Mouse (Mus musculus) kidney, embryonic 14.5 days (tissue): ENCODE data around the gene 3110082I17Rik. TPM values are rescaled to one million over a fixed set of nuclear protein-coding genes. Genes with fewer than 3 reads are reported as not detected.

Experiments
- ATAC-seq: fragments of 200-750 bp; cut with Nextera tagmentation; 2 replicates; pipeline ENCODE4 v1.8.0; 2017; ENCODE audit warnings: moderate number of reproducible peaks, mild to moderate bottlenecking, moderate TSS enrichment, moderate library complexity; ENCODE audit not compliant: low FRiP score, low TSS enrichment
- H3K27ac ChIP-seq: fragments of 300-500 bp; sonication (generic); 2 replicates; pipeline ENCODE4 v1.5.1; 2014; ENCODE audit warnings: low read depth, mild to moderate bottlenecking, low read length, moderate library complexity, mixed read lengths
- H3K27me3 ChIP-seq: fragments of 300-500 bp; sonication (generic); 2 replicates; pipeline ENCODE4 v1.6.1; 2014; ENCODE audit warnings: mild to moderate bottlenecking, low read length; ENCODE audit not compliant: control insufficient read depth, insufficient read depth
- H3K36me3 ChIP-seq: fragments of 300-500 bp; sonication (generic); 2 replicates; pipeline ENCODE4 v1.6.1; 2014; ENCODE audit warnings: low read length, mixed read lengths; ENCODE audit not compliant: control insufficient read depth, insufficient read depth
- H3K4me1 ChIP-seq: fragments of 300-500 bp; sonication (generic); 2 replicates; pipeline ENCODE4 v1.6.1; 2014; ENCODE audit warnings: low read length, mixed read lengths; ENCODE audit not compliant: control insufficient read depth, insufficient read depth
- H3K4me2 ChIP-seq: fragments of 300-500 bp; sonication (generic); replicated peaks from 2 replicates; pipeline ENCODE4 v1.6.1; 2014; ENCODE audit warnings: low read depth, mild to moderate bottlenecking, low read length
- H3K4me3 ChIP-seq: fragments of 300-500 bp; sonication (generic); 2 replicates; pipeline ENCODE4 v1.5.1; 2014; ENCODE audit warnings: mild to moderate bottlenecking, low read length
- H3K9ac ChIP-seq: fragments of 300-500 bp; sonication (generic); 2 replicates; pipeline ENCODE4 v1.6.1; 2014; ENCODE audit warnings: low read depth, mild to moderate bottlenecking, low read length, moderate library complexity
- H3K9me3 ChIP-seq: fragments of 300-500 bp; sonication (generic); 2 replicates; pipeline ENCODE4 v1.6.1; 2016; ENCODE audit warnings: low read length; ENCODE audit not compliant: control insufficient read depth
- WGBS: fragments of 180-500 bp; shearing (Covaris S2); extraction: QIAGEN DNeasy Blood & Tissue Kit; methylation state at CpG from one replicate; pipeline ENCODE4 v1.1.7; 2014; 5-methylcytosine and 5-hydroxymethylcytosine counted together
- polyA plus RNA-seq: library from polyadenylated mRNA; unstranded; fragments of >200 nt; fragmentation: Nextera tagmentation; extraction: Ambion mirVana; gene quantifications from 2 replicates; pipeline ENCODE4 v1.2.1, GENCODE M21; 2014

Gene 3110082I17Rik
- polyA plus RNA-seq, 1 experiment from 2014 or later, result 40.6 TPM

- no peak overlapping the region for H3K4me3 ChIP-seq
- H3K27me3 ChIP-seq, result no peaks in the 10 kb centered on the region
- H3K36me3 ChIP-seq, result peaks cover 4% of the 10 kb centered on the region; the same call in 1 of the 2 replicates
- H3K9me3 ChIP-seq, result no peaks in the 10 kb centered on the region
- H3K4me1 ChIP-seq, result peaks cover 22% of the 10 kb centered on the region
- no peak for ATAC-seq
- H3K9ac ChIP-seq, result no peak overlapping the region
- no peak overlapping the region for H3K27ac ChIP-seq
- no peak overlapping the region for H3K4me2 ChIP-seq
- WGBS, result 84% methylated on average over 11 of the region's 11 CpGs
These were observed 93.8 kb downstream of the 3110082I17Rik start for GRCm38 (mm10) chr5:139366484-139366883.

- no peak overlapping the region for H3K4me2 ChIP-seq
- H3K9me3 ChIP-seq, result no peaks in the 10 kb centered on the region
- no peak overlapping the region for H3K4me3 ChIP-seq
- peaks cover 15% of the 10 kb centered on the region for H3K4me1 ChIP-seq
- ATAC-seq, result no peak
- H3K9ac ChIP-seq, result no peak overlapping the region
- H3K27ac ChIP-seq, result no peak overlapping the region
- peaks cover 4% of the 10 kb centered on the region; the same call in 1 of the 2 replicates for H3K36me3 ChIP-seq
- 95% methylated on average over 1 of the region's 1 CpGs for WGBS
- H3K27me3 ChIP-seq, result no peaks in the 10 kb centered on the region
These were observed 94.5 kb downstream of the 3110082I17Rik start for GRCm38 (mm10) chr5:139365827-139366226.

- no peak for ATAC-seq
These were observed 95.3 kb downstream of the 3110082I17Rik start for GRCm38 (mm10) chr5:139364911-139365571.

GRCm38 (mm10) chr5:139364260-139364910 lies 95.9 kb downstream of the 3110082I17Rik start:
- WGBS, result 17% methylated on average over 12 of the region's 12 CpGs
- peak; percentile 69 for ATAC-seq
- Histone ChIP-seq H3K9ac (0 out of 2 replicates have a peak overlapping the region, but pooled peaks have one; percentile 32), H3K4me3 (no peak overlapping the region), H3K27ac (peak overlapping the region; percentile 26; the same call in 1 of the 2 replicates), H3K27me3 (no peaks in the 10 kb centered on the region), H3K4me1 (peaks cover 12% of the 10 kb centered on the region), H3K4me2 (no peak overlapping the region), H3K36me3 (peaks cover 4% of the 10 kb centered on the region; the same call in 1 of the 2 replicates), H3K9me3 (no peaks in the 10 kb centered on the region)

More at GRCm38 (mm10) chr5:139364911-139365571, 95.3 kb downstream of the 3110082I17Rik start:
- Histone ChIP-seq H3K36me3 (peaks cover 4% of the 10 kb centered on the region; the same call in 1 of the 2 replicates), H3K27me3 (no peaks in the 10 kb centered on the region), H3K4me3 (no peak overlapping the region), H3K4me2 (no peak overlapping the region), H3K9ac (0 out of 2 replicates have a peak overlapping the region, but pooled peaks have one; percentile 32), H3K27ac (no peak overlapping the region; the same call in 1 of the 2 replicates), H3K9me3 (no peaks in the 10 kb centered on the region), H3K4me1 (peaks cover 12% of the 10 kb centered on the region)
- 24% methylated on average over 5 of the region's 5 CpGs for WGBS

GRCm38 (mm10) chr5:139363858-139364257 lies 96.5 kb downstream of the 3110082I17Rik start:
- H3K4me3 ChIP-seq, result no peak overlapping the region
- no peak for ATAC-seq
- peaks cover 4% of the 10 kb centered on the region; the same call in 1 of the 2 replicates for H3K36me3 ChIP-seq
- H3K9me3 ChIP-seq, result no peaks in the 10 kb centered on the region
- WGBS, result 69% methylated on average over 7 of the region's 7 CpGs
- H3K27ac ChIP-seq, result no peak overlapping the region
- H3K4me1 ChIP-seq, result peaks cover 12% of the 10 kb centered on the region
- no peak overlapping the region for H3K4me2 ChIP-seq
- H3K9ac ChIP-seq, result no peak overlapping the region
- H3K27me3 ChIP-seq, result no peaks in the 10 kb centered on the region

- no peak for ATAC-seq
- no peak overlapping the region for H3K9ac ChIP-seq
- WGBS, result 94% methylated on average over 5 of the region's 5 CpGs
These were observed 101.1 kb downstream of the 3110082I17Rik start for GRCm38 (mm10) chr5:139359244-139359643.

DNA sequence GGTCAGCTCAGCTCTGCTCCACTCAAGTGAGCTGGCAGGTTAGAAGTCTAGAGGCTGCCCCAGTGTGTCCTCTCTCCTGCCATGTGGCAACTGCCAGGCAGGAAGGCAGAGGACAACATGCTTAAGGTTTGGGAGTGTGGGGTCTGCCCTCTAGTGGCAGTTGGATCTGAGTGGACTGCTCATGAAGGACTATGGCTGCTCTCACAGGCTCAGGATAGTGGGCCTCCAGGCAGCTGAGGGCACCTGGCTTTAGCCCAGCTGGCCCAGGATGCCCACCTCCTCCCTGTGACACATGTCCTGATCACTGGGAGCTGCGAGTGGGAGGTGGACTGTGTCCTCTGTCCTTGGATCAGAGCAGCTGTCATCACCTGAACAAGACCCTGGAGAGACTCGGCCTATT lies 101.7 kb downstream of the 3110082I17Rik start:
- H3K27me3 ChIP-seq, result no peaks in the 10 kb centered on the region
- WGBS, result 80% methylated on average over 2 of the region's 2 CpGs
- no peak overlapping the region for H3K4me3 ChIP-seq

More at GRCm38 (mm10) chr5:139359244-139359643, 101.1 kb downstream of the 3110082I17Rik start:
- no peak overlapping the region for H3K27ac ChIP-seq
- H3K9me3 ChIP-seq, result no peaks in the 10 kb centered on the region
- H3K4me2 ChIP-seq, result no peak overlapping the region
- peaks cover 6% of the 10 kb centered on the region; the same call in 1 of the 2 replicates for H3K36me3 ChIP-seq
- peaks cover 7% of the 10 kb centered on the region for H3K4me1 ChIP-seq
- H3K27me3 ChIP-seq, result no peaks in the 10 kb centered on the region
- no peak overlapping the region for H3K4me3 ChIP-seq

DNA sequence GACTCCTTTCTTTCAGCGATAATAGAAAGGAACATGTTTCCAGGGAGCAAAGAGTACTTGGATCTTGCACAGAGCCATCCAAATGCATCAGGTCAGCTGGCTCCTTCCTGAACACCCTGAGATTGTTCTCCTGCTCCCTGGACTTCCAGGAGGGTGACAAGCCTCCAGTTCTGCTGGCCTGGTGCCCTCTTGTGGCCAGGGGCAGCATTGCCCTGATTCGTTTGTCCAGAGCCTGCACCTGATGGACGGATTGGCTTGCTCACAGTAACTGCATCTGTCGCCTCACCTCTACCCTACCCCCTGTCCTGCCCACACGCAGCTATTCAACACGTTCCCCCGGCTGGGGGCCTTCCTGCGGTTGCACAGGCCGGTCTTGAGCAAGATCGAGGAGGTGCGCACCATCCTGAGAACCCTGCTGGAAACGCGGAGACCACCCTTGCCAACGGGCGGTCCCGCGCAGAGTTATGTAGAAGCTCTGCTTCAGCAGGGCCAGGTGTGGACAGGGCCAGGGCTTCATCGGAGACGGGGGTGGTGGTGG lies 105.0 kb downstream of the 3110082I17Rik start:
- no peaks in the 10 kb centered on the region for H3K9me3 ChIP-seq
- H3K36me3 ChIP-seq, result peaks cover 2% of the 10 kb centered on the region; the same call in 1 of the 2 replicates
- H3K9ac ChIP-seq, result no peak overlapping the region
- WGBS, result 34% methylated on average over 19 of the region's 19 CpGs
- no peak for ATAC-seq
- no peak overlapping the region for H3K27ac ChIP-seq
- no peak overlapping the region for H3K4me2 ChIP-seq
- no peak overlapping the region for H3K4me3 ChIP-seq
- peaks cover 13% of the 10 kb centered on the region for H3K4me1 ChIP-seq
- H3K27me3 ChIP-seq, result peaks cover 6% of the 10 kb centered on the region; the same call in 1 of the 2 replicates

More for the DNA sequence above, 101.7 kb downstream of the 3110082I17Rik start:
- H3K4me2 ChIP-seq, result no peak overlapping the region
- ATAC-seq, result no peak
- H3K27ac ChIP-seq, result no peak overlapping the region
- H3K9me3 ChIP-seq, result no peaks in the 10 kb centered on the region
- no peak overlapping the region for H3K9ac ChIP-seq
- peaks cover 6% of the 10 kb centered on the region; the same call in 1 of the 2 replicates for H3K36me3 ChIP-seq
- H3K4me1 ChIP-seq, result peaks cover 7% of the 10 kb centered on the region
